Mouse (Mus musculus): ENCODE measurements around the gene Eps15l1. TPM values are rescaled to one million over a fixed set of nuclear protein-coding genes. Genes with fewer than 3 reads are reported as not detected.

The Eps15l1 gene
- polyA plus RNA-seq, 1 experiment from 2014 or later, result 40.2 TPM

GRCm38 (mm10) chr8:72382395-72382794 lies 38.9 kb downstream of the Eps15l1 start:
- no peak overlapping the region for H3K4me3 ChIP-seq (ENCODE audit: low read length)
- H3K4me2 ChIP-seq (ENCODE audit: low read depth, low read length), result no peak overlapping the region
- no peaks in the 10 kb centered on the region for H3K27me3 ChIP-seq (ENCODE audit: control insufficient read depth, insufficient read depth, low read length)
- H3K4me1 ChIP-seq (ENCODE audit: control insufficient read depth, insufficient read depth, low read length), result no peaks in the 10 kb centered on the region
- no peak overlapping the region for H3K9ac ChIP-seq (ENCODE audit: low read length)
- H3K9me3 ChIP-seq (replicated peaks; ENCODE audit: control insufficient read depth, low read length), result no peaks in the 10 kb centered on the region
- ATAC-seq (replicated peaks; ENCODE audit: extremely low read depth, insufficient read depth, low FRiP score), result no peak
- WGBS, result 52% methylated on average over 5 of the region's 5 CpGs
- H3K36me3 ChIP-seq (ENCODE audit: control insufficient read depth, insufficient read depth), result peaks cover 83% of the 10 kb centered on the region
- no peak overlapping the region for H3K27ac ChIP-seq (ENCODE audit: low read length)

- Histone ChIP-seq H3K36me3 (ENCODE audit: control insufficient read depth, insufficient read depth) (peaks cover 75% of the 10 kb centered on the region), H3K9ac (ENCODE audit: low read length) (no peak overlapping the region), H3K4me2 (ENCODE audit: low read depth, low read length) (no peak overlapping the region), H3K9me3 (replicated peaks; ENCODE audit: control insufficient read depth, low read length) (no peaks in the 10 kb centered on the region), H3K27ac (ENCODE audit: low read length) (no peak overlapping the region), H3K4me1 (ENCODE audit: control insufficient read depth, insufficient read depth, low read length) (no peaks in the 10 kb centered on the region), H3K27me3 (ENCODE audit: control insufficient read depth, insufficient read depth, low read length) (no peaks in the 10 kb centered on the region), H3K4me3 (ENCODE audit: low read length) (no peak overlapping the region)
- ATAC-seq (replicated peaks; ENCODE audit: extremely low read depth, insufficient read depth, low FRiP score), result no peak
- WGBS, result 86% methylated on average over 8 of the region's 8 CpGs
Observed at GRCm38 (mm10) chr8:72380656-72381055, 40.6 kb downstream of the Eps15l1 start.

GRCm38 (mm10) chr8:72376900-72377299 lies 44.4 kb downstream of the Eps15l1 start:
- no peak overlapping the region for H3K9ac ChIP-seq (ENCODE audit: low read length)
- no peak overlapping the region for H3K27ac ChIP-seq (ENCODE audit: low read length)
- 62% methylated on average over 2 of the region's 2 CpGs for WGBS
- no peak for ATAC-seq (replicated peaks; ENCODE audit: extremely low read depth, insufficient read depth, low FRiP score)
- no peaks in the 10 kb centered on the region for H3K27me3 ChIP-seq (ENCODE audit: control insufficient read depth, insufficient read depth, low read length)
- no peaks in the 10 kb centered on the region for H3K9me3 ChIP-seq (replicated peaks; ENCODE audit: control insufficient read depth, low read length)
- no peak overlapping the region for H3K4me2 ChIP-seq (ENCODE audit: low read depth, low read length)
- no peak overlapping the region for H3K4me3 ChIP-seq (ENCODE audit: low read length)
- H3K4me1 ChIP-seq (ENCODE audit: control insufficient read depth, insufficient read depth, low read length), result no peaks in the 10 kb centered on the region
- H3K36me3 ChIP-seq (ENCODE audit: control insufficient read depth, insufficient read depth), result peaks cover 77% of the 10 kb centered on the region

GRCm38 (mm10) chr8:72376309-72376708 lies 45.0 kb downstream of the Eps15l1 start:
- no peak for ATAC-seq (replicated peaks; ENCODE audit: extremely low read depth, insufficient read depth, low FRiP score)
- no peaks in the 10 kb centered on the region for H3K4me1 ChIP-seq (ENCODE audit: control insufficient read depth, insufficient read depth, low read length)
- H3K9ac ChIP-seq (ENCODE audit: low read length), result no peak overlapping the region
- H3K4me2 ChIP-seq (ENCODE audit: low read depth, low read length), result no peak overlapping the region
- H3K9me3 ChIP-seq (replicated peaks; ENCODE audit: control insufficient read depth, low read length), result no peaks in the 10 kb centered on the region
- peaks cover 77% of the 10 kb centered on the region for H3K36me3 ChIP-seq (ENCODE audit: control insufficient read depth, insufficient read depth)
- 96% methylated on average over 5 of the region's 5 CpGs for WGBS
- no peaks in the 10 kb centered on the region for H3K27me3 ChIP-seq (ENCODE audit: control insufficient read depth, insufficient read depth, low read length)
- H3K27ac ChIP-seq (ENCODE audit: low read length), result no peak overlapping the region
- H3K4me3 ChIP-seq (ENCODE audit: low read length), result no peak overlapping the region

- Histone ChIP-seq H3K36me3 (ENCODE audit: control insufficient read depth, insufficient read depth) (peaks cover 79% of the 10 kb centered on the region), H3K27ac (ENCODE audit: low read length) (no peak overlapping the region), H3K27me3 (ENCODE audit: control insufficient read depth, insufficient read depth, low read length) (no peaks in the 10 kb centered on the region), H3K9me3 (replicated peaks; ENCODE audit: control insufficient read depth, low read length) (no peaks in the 10 kb centered on the region), H3K4me1 (ENCODE audit: control insufficient read depth, insufficient read depth, low read length) (no peaks in the 10 kb centered on the region), H3K9ac (ENCODE audit: low read length) (no peak overlapping the region), H3K4me3 (ENCODE audit: low read length) (no peak overlapping the region), H3K4me2 (ENCODE audit: low read depth, low read length) (no peak overlapping the region)
- whole genome bisulfite sequencing, result 75% methylated on average over 5 of the region's 5 CpGs
- ATAC-seq (replicated peaks; ENCODE audit: extremely low read depth, insufficient read depth, low FRiP score), result no peak
Observed at GRCm38 (mm10) chr8:72375161-72375560, 46.1 kb downstream of the Eps15l1 start.

- Histone ChIP-seq H3K9me3 (replicated peaks; ENCODE audit: control insufficient read depth, low read length) (peaks cover 6% of the 10 kb centered on the region; the same call in 1 of the 2 replicates), H3K9ac (ENCODE audit: low read length) (no peak overlapping the region), H3K27me3 (ENCODE audit: control insufficient read depth, insufficient read depth, low read length) (no peaks in the 10 kb centered on the region), H3K4me1 (ENCODE audit: control insufficient read depth, insufficient read depth, low read length) (no peaks in the 10 kb centered on the region), H3K4me2 (ENCODE audit: low read depth, low read length) (no peak overlapping the region), H3K36me3 (ENCODE audit: control insufficient read depth, insufficient read depth) (peaks cover 80% of the 10 kb centered on the region), H3K4me3 (ENCODE audit: low read length) (no peak overlapping the region), H3K27ac (ENCODE audit: low read length) (no peak overlapping the region)
- WGBS, result 98% methylated on average over 4 of the region's 4 CpGs
- ATAC-seq (replicated peaks; ENCODE audit: extremely low read depth, insufficient read depth, low FRiP score), result no peak
Observed at GRCm38 (mm10) chr8:72372311-72372710, 48.9 kb downstream of the Eps15l1 start.

- Histone ChIP-seq H3K9me3 (replicated peaks; ENCODE audit: control insufficient read depth, low read length) (peaks cover 6% of the 10 kb centered on the region; the same call in 1 of the 2 replicates), H3K4me3 (ENCODE audit: low read length) (no peak overlapping the region), H3K4me1 (ENCODE audit: control insufficient read depth, insufficient read depth, low read length) (no peaks in the 10 kb centered on the region), H3K27me3 (ENCODE audit: control insufficient read depth, insufficient read depth, low read length) (no peaks in the 10 kb centered on the region), H3K4me2 (ENCODE audit: low read depth, low read length) (no peak overlapping the region), H3K9ac (ENCODE audit: low read length) (no peak overlapping the region), H3K36me3 (ENCODE audit: control insufficient read depth, insufficient read depth) (peaks cover 79% of the 10 kb centered on the region), H3K27ac (ENCODE audit: low read length) (no peak overlapping the region)
- ATAC-seq (replicated peaks; ENCODE audit: extremely low read depth, insufficient read depth, low FRiP score), result no peak
- 100% methylated on average over 3 of the region's 3 CpGs for WGBS
Observed at GRCm38 (mm10) chr8:72371356-72371755, 49.9 kb downstream of the Eps15l1 start.

- no peak overlapping the region for H3K4me3 ChIP-seq (ENCODE audit: low read length)
- H3K36me3 ChIP-seq (ENCODE audit: control insufficient read depth, insufficient read depth), result peaks cover 53% of the 10 kb centered on the region
- peaks cover 6% of the 10 kb centered on the region; the same call in 1 of the 2 replicates for H3K4me1 ChIP-seq (ENCODE audit: control insufficient read depth, insufficient read depth, low read length)
- H3K27me3 ChIP-seq (ENCODE audit: control insufficient read depth, insufficient read depth, low read length), result no peaks in the 10 kb centered on the region
- 97% methylated on average over 2 of the region's 2 CpGs for WGBS
- ATAC-seq (replicated peaks; ENCODE audit: extremely low read depth, insufficient read depth, low FRiP score), result no peak
- no peak overlapping the region for H3K27ac ChIP-seq (ENCODE audit: low read length)
- H3K4me2 ChIP-seq (ENCODE audit: low read depth, low read length), result no peak overlapping the region
- H3K9ac ChIP-seq (ENCODE audit: low read length), result no peak overlapping the region
- peaks cover 6% of the 10 kb centered on the region; the same call in 1 of the 2 replicates for H3K9me3 ChIP-seq (replicated peaks; ENCODE audit: control insufficient read depth, low read length)
Observed at GRCm38 (mm10) chr8:72366435-72366834, 54.8 kb downstream of the Eps15l1 start.

GRCm38 (mm10) chr8:72365826-72366225 lies 55.4 kb downstream of the Eps15l1 start:
- Histone ChIP-seq H3K9me3 (replicated peaks; ENCODE audit: control insufficient read depth, low read length) (peaks cover 6% of the 10 kb centered on the region; the same call in 1 of the 2 replicates), H3K4me2 (ENCODE audit: low read depth, low read length) (no peak overlapping the region), H3K27ac (ENCODE audit: low read length) (no peak overlapping the region), H3K27me3 (ENCODE audit: control insufficient read depth, insufficient read depth, low read length) (no peaks in the 10 kb centered on the region), H3K4me1 (ENCODE audit: control insufficient read depth, insufficient read depth, low read length) (peaks cover 6% of the 10 kb centered on the region; the same call in 1 of the 2 replicates), H3K4me3 (ENCODE audit: low read length) (no peak overlapping the region), H3K36me3 (ENCODE audit: control insufficient read depth, insufficient read depth) (peaks cover 49% of the 10 kb centered on the region), H3K9ac (ENCODE audit: low read length) (no peak overlapping the region)
- peak; percentile 49 for ATAC-seq (replicated peaks; ENCODE audit: extremely low read depth, insufficient read depth, low FRiP score)
- WGBS, result 16% methylated on average over 3 of the region's 3 CpGs

All from heart, embryonic 16.5 days (tissue).